Mouse (Mus musculus): ENCODE measurements around the gene Msi2.

Gene Msi2

DNA sequence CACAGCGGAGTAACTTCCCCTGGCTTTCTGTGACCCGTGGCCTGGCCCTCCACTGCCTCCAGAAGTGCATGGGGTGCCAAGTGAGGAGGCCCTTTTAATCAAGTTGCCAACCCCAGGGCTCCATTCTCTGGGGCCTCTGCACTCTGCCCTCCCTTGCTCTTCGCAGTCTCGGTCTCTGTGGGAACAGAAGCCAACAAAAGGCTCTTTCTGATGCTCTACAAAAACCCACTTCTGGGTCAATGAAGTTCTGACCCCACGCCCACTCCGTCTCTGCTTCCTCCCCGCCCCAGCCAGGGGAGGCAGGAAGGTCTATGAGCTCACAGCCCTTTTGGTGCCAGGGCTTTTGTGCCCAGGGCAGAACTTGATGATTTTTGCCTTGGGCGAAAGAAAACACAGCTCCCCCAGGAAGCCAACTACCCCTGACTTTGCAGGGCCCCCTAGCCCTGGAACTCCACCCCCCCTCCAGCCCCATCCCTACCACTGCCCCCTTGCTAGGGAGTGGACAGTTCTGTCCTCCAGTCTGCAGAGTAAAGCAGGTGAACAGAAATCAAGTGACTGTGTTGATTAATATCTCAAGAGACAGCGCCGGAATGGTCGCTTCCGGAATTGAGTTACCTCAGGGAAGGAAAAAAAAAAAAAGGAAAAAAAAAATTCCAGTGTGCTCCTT lies 246.2 kb downstream of the Msi2 start:
- DNase-seq, result no peak

DNA sequence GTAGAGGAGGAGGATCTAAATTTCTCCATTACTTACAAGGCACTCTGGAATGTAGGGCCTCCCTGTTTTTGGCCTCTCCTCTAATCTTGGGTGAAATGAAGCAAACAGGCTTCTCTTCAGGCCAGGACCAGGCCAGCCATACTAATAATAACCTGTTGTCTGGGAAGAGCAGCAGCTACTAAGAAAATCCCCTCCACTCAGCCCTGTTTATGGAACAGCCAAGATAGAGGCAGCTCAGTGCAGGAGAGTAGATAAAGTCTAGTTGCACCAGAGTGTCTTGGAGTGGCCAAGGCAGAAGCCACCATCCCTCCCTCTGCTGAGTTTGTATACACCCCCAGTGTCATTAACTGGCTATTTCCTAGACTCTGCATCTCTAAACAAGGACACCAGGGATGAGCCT lies 247.7 kb downstream of the Msi2 start:
- no peak for DNase-seq

DNA sequence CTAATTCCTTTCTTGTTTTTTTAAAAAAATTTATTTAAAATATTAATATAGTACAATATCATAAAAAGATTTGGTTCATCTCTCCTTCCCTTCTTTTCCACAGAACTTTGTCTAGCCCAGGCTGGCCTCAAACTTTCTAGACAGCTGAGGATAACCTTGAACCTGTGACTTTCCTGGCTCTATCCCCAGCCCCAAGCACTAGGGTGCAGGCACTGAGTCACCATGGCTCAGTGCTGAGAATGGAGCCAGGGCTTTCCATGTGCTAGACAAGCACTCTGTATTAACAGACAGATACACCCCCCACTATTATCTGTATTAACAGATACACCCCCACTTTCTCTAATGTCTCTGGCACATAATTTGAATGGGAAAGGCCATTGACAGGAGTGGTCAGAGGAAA lies 249.3 kb downstream of the Msi2 start:
- no peak for DNase-seq

DNA sequence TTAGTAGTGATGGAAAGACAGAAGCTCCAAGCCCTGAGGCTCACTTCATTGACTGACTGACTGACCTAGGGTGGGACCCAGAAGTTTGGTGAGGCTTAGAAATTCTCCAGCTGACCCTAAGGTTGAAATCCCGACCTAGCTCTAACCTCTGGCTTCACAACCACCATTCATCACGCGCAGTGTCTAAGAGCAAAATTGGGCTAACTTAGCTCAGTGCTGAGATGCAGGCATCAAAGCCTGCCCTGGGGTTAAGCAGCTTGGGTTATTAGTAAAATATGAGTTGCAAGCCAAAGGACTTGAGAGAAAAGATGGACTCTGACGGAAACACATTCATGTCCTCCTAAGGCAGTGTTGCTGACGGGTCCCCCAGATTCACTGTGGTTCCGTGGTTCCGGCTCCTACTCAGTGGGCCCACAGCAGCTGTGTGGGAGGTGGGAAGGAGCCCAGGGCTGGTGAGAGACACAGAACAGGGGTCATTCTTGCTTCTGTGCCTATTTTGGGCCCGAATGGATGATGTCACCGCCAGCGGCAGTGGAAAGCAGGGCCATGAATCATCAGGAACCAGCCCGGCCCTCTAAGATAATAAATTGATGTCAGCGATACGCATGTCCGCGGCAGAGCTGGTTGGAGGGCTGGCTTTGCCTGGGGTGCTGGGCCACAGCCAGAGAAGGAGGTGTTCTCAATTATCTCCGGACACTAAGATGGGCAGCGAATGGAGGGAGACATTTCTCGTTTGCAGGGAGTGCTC lies 250.6 kb downstream of the Msi2 start:
- DNase-seq, result no peak

DNA sequence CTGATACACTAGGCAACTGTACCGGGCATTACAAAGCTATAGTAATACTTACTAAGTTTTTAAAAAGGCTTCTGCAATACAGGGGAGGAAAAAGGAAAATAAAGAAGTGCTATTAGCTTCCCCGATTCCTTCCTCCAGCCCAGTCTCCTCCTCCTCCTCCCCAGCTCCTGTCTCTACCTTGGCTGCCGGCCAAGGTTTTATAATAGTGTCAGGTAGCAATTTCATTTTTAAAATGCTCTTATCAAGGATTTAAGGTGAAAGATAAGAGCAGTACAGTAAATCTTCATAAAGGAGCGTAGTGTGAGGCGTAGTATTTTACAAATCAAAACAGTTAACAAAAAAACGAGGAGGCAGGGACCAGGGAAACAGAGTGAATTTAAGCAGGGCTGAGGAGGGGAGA lies 254.4 kb downstream of the Msi2 start:
- no peak for DNase-seq

DNA sequence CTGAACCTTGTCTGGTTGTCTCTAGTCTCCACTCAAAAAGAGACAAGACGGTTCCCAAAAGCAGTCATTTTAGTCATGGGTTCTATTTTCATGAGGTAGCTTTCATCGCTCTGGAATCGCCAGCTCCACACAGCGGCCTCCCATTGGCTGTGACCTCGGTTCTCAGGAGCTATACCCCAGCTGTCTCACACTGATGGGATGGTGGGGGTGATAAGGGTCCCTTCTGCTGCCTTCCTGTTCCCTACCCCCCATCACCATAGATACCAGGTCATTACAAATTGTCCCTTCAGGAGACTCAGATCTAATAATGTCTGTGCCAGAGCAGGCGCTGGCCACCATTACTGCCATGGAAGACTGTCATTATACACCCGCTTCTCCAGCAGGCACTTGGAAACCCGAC lies 255.5 kb downstream of the Msi2 start:
- no peak for DNase-seq

DNA sequence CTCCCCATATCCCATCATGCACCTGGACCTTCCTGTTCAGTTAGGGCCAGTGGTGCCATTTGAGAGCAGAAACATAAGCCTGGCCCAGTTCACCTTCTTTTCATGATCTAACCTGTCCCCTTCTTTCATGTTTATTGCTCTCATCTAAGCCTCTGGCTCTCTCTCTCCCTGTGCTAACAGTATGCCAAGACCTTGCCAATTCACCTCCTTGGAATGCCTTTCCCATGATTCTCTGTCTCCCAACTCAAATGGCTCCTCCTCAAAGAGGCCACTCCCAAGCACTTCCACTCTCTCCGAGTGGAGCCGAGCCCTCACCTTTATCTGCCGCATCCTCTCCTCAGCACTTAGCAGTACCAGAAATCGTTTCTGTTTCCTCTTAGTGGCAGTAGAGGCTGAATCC lies 256.7 kb downstream of the Msi2 start:
- no peak for DNase-seq

DNA sequence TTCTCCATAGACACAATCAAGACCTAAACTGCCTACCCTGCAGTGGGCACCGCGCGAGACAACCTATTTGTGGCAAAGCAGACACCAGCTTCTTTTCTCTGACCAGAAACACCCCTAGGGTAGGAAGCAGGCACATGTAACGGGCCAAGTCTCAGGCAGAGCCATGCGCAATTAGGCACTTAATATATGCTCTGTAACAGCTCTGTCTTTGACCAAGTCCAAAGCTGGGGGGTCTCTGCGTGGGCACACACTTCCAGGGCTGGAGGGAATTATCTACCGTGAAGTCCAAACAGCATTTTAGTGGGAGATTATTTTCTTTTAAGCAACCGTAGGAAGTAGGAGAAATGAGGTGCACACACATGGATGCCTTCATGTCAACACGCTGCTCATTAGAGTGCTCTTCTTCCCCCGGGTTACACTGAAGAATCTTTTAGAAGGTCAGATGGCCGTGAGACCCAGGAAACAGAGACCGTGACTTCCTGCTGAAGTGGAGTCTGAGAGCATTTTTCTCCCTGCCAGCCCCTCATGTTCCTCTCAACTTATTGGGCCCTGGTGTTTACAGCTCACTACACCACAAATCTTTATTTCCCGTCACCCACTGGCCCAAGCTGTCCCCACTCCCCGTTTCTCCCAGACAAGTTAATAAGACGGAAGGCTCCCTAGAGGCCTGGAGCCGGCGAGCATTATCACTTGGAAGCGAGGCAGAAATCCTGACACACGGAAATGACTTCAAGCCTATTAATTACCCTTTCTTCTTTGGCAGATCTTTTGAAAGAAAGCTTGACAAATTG lies 258.2 kb downstream of the Msi2 start:
- DNase-seq, result no peak

DNA sequence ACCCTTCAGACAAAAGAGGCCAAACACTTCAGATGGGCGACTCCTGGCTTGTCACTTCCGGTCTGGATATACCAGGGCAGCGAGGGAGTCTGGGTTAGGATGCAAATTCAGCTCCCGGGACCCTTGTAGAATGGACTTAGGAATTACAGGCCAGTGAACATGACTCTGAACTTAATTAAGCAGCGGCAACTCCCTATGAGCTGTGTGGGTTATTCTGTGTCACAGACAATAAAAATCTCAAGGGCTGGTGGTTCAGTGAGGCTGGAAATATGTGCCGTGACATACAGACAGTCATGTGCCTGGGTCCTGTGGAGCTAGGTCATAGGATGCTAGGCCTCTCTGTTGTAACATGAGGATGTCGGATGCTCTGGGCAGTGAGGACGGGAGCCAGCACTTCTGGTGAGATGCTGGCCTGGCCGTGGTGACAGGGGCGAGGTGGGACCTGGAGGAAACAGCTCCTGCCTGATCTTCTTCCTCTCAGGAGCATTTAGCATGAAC lies 261.0 kb downstream of the Msi2 start:
- no peak for DNase-seq

DNA sequence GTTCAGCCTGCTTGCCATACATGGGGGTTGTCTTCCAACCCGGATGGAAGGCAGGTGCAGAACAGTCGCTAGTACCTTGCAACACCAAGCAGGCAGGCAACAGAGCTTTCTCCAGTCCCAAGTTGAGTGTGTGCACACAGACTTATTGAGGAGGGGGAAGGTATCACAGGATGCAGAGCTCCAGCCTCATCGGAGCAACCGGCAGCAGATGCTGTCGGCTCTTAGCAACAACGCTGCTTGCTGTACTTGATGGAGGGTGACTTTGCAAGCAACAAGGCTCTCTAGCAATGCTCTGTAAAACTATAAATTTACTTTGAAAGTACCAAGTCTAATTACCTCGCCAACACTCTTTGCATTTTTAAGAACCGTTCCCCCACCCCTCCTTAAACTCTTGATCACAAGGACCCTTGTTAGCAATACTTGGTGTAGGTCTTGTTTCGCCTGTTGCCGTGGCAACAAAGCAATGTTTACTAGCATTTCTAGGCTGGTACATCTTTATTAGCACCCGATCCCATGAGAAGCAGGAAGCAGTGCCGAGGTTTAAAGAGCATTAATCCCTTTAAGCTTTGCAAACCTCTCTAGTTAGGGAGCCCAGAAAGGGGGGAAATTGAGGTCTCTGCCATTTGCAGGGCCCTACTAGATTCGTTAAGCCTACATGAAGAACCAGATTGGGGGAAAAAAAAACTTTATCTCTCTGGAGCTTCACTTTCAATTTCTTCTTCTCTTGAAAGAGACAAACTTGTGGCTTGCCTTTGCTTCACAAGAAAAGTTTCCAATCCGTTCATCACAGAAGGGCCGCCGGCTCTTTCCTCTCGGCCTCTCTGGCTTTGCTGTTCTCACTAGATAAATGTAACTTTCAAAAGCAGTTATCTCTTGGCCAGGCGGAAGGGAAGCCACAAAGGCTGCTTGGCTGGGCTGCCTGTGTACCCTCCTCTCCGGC lies 263.2 kb downstream of the Msi2 start:
- DNase-seq, result no peak

DNA sequence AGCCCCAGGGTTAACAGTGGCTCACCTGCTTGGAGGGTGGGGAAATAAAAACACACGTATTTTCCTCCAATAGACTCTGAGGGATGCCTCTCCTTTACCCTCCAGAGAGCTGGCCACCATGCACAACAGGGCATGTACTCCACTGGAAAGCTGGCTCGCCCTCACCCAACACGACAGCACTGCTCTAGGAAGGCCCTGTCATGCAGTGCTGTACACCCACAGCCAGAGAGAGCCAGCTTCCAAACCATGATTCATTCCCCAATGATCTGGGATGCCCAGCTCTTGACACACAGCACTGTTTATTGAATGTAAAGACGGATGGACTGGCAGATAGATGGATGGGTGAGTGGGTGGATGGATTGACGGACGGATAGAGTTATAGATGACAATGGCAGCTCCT lies 269.1 kb downstream of the Msi2 start:
- no peak for DNase-seq

DNA sequence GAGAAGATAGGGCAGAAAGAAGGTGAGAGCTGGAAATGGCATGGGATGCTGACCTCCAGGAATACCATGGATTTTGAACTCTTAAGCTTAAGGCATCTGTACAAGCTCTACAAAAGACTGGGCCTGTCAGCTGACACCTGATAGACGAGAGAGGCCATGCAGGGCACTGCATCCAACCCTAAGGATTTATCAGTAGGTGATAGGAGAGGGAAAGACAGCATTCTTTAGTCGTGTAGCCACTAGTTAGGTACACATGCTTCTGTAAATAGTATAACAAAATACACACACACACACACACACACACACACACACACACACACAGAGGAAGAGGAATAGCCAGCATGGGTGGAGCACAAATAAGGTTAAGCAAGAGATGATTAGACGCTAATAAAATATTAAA lies 269.7 kb downstream of the Msi2 start:
- DNase-seq, result no peak

DNA sequence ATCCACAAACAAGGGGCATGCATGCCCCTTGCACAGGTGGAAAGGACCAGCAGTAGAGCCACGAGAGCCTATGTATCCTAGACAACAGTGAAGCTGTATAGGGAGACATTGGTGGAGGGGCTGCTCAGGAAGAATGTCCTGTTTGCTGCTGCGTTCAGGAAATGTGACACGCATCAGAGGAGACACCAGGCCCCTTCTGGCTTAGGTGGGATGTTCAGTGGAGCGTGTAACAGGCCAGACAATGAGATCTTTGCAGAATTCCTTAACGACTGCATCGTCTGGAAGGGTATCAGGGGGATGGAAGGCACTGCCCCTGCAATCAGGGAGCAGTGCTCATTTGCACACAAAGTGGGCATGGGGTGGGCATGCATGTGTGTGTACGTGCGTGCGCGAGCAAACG lies 271.0 kb downstream of the Msi2 start:
- DNase-seq, result no peak

DNA sequence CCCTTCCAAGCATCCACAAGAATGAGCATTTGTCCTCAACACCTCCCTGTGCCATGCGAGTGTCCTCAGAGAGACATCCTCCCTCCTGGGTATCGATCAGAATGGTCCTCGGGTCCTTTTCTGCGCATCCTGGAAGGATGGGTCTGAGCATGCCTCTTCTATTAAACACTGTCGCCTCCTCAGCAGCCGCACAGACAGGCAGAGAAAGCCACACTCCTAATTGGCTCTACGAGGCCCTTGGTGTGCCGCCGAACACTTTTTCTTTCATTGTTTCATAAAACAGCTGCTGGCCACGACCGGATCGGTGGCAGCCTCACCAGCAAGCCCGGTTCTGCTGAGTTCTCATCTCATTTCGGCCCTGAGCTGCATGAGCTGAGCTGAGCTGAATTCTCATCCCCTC lies 274.4 kb downstream of the Msi2 start:
- DNase-seq, result no peak

DNA sequence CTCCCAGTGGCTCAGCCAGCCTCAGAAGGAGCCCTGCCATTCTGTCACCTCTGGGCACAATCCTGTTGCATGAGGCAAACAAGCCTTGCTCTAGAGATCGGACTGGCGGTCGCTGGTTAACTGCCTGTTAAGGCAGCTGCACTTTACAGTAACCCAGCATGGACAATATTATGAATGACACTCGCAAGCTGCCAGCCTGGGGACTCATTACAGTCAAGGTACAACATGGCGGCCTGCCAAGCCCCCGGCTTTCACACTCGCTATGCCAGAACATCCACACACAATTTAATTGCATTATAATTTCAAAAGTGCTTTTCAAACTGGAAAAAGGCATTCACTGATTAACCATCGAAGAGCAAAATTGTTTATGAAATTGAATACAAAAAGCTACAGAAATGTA lies 275.0 kb downstream of the Msi2 start:
- no peak for DNase-seq

DNA sequence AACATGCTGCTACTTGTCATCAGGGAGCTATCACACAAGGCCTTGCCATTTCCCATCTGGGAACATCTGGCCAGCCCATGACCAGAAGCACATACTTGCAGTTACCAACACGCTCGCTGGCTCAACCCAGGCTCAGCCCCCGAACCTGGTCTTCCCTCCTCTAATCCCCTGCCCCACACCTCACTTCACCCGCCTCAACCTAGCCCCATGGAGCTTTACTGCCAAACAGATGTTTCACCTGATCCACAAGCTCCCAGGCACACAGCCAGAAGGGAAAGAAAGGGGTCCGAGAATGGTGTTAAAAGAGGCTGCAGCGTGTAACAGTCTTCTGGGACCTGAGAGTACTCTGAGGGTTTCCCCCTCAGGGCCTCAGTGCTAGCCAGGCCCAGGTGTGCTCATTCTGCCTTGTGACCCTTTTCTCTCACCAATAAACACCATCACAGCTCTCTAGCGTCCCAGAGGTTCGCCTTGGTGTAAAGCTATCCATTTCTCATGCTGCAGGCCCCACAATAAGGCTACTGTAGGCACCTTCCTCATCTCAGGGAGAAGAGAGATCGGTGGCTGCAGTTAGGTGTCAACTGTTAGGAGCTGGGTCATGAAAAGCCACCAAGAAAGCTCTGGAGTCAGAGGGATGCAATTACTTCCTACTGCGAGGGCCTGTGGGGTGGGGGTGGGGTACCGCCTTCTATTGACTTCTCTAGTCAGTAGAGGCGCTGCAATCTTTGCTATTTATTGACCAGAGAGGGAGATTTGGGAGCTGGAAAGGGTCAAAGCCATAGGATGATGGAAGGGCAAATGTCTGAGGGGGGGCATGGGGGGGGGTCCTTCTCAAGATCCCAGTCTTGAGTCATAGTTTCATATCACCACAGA lies 276.2 kb downstream of the Msi2 start:
- DNase-seq, result no peak

DNA sequence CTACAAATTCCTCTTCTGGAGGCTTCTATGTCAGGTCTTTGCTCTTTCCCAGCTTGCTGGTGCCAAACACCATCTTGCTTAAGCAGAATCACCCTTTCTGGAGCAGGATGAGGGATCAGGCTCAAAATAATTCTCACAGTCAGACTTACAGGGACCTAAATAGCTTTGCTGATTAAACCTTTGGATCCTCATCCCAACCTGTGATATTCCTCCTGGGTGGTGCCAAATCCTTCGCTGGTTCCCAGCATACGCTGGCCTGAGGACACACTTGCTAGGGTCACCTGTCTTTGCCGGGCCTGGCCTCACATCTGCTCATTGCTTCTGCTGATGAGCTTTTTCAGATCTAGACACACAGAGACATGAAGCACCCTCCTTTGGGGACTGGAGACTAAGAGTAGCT lies 279.7 kb downstream of the Msi2 start:
- DNase-seq, result no peak

DNA sequence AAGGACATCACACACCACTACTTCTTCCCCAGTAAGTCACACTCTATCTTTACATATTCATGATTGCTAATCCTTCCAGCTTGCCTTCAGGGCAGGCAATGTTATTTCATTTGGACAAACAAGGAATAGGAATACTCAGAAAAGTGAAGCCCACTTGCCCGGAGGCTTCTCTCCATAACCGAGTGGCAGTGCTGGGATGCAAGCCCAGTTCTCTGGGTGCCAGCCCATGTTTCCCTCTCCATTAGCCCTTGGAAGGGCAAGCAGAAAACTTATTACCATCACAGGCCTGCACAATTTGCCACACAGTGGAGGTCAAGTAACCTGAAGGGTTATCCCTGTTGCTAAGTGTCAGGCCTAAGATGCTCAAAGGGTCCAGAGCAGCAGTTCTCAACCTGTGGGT lies 281.7 kb downstream of the Msi2 start:
- no peak for DNase-seq

DNA sequence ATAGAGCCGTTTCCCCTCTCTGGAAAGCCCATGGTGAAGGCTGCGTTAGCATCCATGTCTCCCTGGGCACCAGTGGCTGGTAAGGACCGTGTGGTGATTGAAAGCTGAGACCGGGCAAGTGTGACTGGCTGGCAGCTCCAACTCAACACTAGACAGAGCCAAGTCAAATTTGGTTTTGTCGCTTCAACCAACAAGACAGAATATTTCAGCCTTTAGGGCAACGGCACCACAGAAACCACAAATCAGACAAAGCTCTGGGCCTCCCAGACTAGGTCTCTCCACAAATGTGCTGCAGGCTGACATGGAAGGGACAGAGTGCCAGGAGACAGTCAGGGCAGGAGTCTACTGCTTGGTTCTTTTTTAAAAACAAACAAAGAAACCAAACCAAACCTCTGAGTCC lies 282.8 kb downstream of the Msi2 start:
- DNase-seq, result no peak

DNA sequence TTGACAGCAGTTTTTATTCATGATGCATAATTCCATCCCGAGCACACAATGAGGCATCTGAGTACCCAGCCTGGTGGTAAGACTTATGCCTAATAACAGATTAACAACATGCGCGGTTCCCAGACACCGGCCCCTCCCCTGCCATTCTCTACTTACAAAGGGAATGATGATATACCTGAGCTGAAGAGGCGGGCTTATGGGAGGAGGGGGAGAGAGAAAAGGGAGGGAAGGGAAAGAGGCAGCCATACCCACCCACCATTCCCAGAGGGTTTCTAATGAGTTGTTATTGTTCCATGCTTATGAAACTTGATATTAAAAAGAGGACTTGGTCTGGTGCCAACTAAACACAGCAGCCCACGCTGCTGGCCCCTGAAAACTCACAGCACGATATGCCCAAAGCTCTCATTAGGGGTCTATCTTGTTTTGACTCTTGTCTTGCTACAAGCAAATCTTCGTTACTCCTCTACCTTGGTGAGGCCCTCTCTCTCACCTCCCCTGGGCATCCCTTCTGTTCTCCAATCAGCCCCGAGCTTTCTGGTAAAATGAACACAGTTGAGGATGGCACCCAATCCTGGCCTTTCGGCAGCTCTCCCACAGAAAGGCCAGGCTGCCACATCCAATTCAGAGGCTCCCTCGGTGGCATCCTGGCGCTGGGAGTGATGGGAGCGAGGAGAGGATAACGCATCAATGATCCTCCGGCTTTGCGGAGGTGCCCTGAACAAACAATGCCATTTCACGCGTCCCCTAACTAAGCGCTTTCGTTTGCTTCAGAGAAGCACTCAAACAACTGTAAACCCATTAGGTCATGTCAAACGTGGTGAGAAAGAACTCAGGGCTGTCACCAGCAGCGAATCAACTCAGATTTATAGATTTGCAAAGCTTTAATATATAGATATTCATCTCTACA lies 286.7 kb downstream of the Msi2 start:
- no peak for DNase-seq

DNA sequence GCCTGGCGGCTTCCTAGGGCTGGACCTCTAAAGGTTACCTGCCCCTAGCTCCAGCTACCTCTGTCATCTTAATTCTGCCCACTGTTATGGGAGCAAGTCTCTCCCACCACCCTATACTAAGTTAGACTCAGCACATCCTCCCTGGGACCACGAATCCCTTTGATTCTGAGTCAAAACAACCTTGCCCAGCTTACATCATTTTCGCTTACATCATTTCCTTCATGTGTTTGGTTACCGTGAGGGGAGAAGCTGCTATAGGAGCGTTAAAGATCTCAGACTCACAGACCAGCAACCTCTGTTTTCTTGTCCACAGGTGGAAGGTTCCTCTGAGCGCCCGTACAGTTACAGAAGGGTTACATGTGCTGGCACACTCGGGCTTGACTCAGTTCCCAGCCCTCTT lies 288.0 kb downstream of the Msi2 start:
- DNase-seq, result peak; percentile 21

All from thymus, postnatal 4 days (tissue).